Mouse (Mus musculus) heart, postnatal 4 days (tissue): ENCODE measurements around the gene Tubb1. TPM values are rescaled to one million over a fixed set of nuclear protein-coding genes. Genes with fewer than 3 reads are reported as not detected.

Source experiments
- DNase-seq: peaks from one replicate; pipeline ENCODE4 v3.0.0; 2021
- total RNA-seq, 2 experiments: library from RNA; stranded (reverse); gene quantifications; 2 replicates each; pipeline ENCODE4 v1.2.3; 2021

Tubb1 gene
- total RNA-seq, 2 experiments from 2014 or later: 1.3 to 1.7 TPM

DNA sequence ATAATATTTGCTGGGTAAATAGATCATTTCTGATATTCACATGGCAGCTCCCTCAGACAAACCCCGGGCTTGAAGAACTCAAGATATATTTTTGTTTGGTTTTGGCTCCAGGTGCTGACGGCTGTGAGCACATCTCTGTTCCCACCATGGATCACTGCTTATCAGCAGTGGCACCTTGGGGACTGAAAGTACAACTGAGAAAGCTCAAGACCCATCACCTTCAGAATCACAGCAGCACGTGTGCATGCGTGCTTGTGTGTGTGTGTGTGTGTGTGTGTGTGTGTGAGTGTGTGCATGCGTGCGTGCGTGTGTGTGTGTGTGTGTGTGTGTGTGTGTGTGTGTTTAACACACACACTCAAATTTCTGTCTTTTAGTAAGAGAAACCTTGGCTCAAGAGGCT, 6.1 kb upstream of the Tubb1 start:
- no peak for DNase-seq

GRCm38 (mm10) chr2:174445018-174445417, 5.5 kb upstream of the Tubb1 start:
- no peak for DNase-seq

DNA sequence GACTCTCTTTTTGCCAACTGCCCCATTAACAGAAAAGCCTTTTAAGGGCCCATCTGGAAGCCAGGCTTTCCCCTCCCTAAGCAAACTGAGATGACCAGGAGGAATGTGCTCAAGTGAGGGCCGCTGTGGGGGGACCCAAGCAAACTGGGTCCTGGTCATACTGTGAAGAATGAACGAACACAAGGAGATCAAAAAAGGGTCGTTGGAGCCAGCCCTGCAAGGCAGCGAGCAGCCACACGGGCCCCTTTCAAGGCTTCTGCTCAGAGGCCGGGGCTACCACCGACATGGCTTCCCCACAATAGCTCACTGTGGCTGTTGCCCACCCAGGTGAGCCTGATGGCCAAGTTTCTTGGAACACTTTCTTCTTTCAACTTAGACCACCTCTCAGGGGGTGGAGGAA, 4.0 kb upstream of the Tubb1 start:
- DNase-seq: no peak

- DNase-seq: no peak
Observed at GRCm38 (mm10) chr2:174446905-174447304, 3.6 kb upstream of the Tubb1 start.

DNA sequence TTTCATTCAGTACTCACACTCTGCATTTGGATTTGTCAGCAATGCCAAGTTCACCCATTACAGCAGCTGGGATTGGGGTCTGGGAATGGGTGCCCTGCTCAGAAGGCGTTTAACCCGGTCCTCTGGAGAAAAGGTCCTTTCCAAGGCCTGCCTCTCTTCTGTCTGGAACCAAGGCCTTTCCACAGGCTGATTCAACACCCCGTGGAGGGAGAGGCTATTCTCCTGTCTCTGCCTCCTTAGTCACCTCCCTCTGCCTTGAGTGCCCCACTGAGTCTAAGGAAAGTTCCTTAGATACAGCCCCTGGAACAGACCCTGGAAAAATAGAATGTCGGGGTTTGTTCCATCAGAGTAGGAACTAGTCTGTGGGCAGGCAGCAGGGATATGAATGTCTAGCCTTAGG, 2.1 kb upstream of the Tubb1 start:
- no peak for DNase-seq

GRCm38 (mm10) chr2:174453681-174454080, 3.2 kb downstream of the Tubb1 start:
- DNase-seq: peak; percentile 30

DNA sequence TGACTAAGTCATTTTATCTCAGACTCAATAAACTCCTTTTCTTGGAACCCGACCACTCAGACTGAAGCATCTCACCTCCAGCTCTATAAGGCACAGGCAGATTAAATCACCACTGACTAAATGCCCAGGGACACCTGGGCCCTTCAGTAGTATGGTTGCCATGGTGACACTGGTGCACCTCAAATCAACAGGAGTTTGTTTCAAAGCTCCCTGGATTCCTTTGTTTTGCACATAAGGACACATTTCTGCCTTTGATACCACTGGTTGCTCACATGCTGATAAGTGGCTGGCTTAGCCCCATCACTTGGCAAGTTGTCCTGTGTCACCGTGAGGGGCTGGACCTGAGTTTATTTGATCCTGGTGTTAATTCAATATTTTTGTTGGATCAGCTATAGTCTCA, 8.9 kb downstream of the Tubb1 start:
- DNase-seq: no peak

- no peak for DNase-seq
Observed at GRCm38 (mm10) chr2:174463370-174463769, 12.9 kb downstream of the Tubb1 start.

GRCm38 (mm10) chr2:174463789-174464523, 13.5 kb downstream of the Tubb1 start, which contains the start of gene Atp5e:
Gene Atp5e, minus strand, starts transcription at chr2:174464105.
- DNase-seq: peak; percentile 97

DNA sequence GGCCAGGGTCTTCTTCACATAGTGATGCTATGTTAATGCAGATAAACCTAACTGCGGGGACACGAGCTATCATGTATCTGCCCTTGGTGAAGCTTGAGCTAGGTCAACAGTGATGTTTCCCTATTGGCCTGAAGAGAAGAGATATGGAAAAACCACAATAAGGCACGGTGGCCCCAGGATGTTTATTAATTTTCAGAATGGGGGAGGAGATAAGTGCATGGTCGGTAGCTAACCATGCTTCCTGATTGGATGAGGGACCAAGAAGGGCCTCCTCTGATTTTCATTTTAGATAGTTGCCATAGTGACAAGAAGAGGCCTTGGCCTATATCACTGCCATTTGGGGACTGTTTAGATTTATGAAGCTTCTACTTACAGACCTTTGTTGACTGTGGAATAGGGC, 19.8 kb downstream of the Tubb1 start:
- no peak for DNase-seq

DNA sequence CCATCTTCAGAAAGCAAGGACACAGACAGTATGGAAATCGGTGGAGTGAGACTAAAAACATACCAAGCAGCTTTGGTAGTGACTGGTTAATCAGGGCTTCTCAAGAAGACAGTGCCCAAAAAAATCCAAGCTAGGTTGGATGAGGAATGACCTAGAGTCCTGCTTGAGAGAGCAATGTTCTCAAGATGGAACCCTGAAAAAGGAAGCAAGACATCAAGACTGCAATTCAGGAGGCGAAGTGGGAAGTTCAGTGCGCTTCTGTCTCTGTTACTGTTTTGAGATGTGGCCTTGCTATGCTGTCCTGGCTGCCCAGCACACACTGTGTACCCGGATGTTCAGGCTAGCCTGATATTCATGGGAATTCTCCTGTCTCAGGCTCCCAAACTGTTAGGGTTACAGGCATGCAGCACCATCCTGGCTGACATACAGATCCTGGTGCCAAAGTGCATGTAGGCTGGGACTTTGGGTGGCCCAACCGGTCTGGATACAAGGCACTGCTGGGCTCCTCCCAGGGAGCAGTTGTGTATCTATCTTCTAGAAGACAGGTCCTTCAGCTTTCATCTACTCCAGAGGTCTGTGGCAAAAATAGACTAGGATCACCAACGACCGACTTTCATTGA, 20.4 kb downstream of the Tubb1 start:
- no peak for DNase-seq

- no peak for DNase-seq
Observed at GRCm38 (mm10) chr2:174472407-174472806, 21.9 kb downstream of the Tubb1 start.

GRCm38 (mm10) chr2:174472818-174473549, 22.5 kb downstream of the Tubb1 start, which contains the start of gene Prelid3b:
Gene Prelid3b, minus strand, starts transcription at chr2:174473081.
- DNase-seq: peak; percentile 100

DNA sequence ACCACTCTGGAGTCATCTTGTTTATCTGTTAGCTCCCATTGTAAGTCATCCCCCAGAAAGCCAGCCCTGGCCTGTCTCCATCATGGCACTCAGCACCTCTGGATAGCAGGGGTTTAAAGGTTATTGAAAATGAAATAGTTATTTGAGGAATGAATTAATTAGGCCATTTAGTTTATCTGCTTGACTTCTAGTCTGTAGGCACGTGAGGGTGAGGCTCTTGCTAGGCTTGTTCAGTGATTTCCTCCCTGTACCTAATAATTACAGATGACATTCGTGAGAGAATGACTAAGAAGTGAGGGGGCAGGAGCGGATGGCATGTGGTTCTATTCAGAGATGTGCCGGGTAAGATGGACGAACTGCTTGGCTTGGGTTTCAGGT, 23.0 kb downstream of the Tubb1 start:
- DNase-seq: no peak

- DNase-seq: no peak
Observed at GRCm38 (mm10) chr2:174477543-174478319, 27.2 kb downstream of the Tubb1 start.

- DNase-seq: no peak
Observed at GRCm38 (mm10) chr2:174478746-174479145, 28.3 kb downstream of the Tubb1 start.

GRCm38 (mm10) chr2:174487005-174487404, 36.5 kb downstream of the Tubb1 start:
- DNase-seq: no peak

- no peak for DNase-seq
Observed at GRCm38 (mm10) chr2:174492858-174493257, 42.4 kb downstream of the Tubb1 start.

DNA sequence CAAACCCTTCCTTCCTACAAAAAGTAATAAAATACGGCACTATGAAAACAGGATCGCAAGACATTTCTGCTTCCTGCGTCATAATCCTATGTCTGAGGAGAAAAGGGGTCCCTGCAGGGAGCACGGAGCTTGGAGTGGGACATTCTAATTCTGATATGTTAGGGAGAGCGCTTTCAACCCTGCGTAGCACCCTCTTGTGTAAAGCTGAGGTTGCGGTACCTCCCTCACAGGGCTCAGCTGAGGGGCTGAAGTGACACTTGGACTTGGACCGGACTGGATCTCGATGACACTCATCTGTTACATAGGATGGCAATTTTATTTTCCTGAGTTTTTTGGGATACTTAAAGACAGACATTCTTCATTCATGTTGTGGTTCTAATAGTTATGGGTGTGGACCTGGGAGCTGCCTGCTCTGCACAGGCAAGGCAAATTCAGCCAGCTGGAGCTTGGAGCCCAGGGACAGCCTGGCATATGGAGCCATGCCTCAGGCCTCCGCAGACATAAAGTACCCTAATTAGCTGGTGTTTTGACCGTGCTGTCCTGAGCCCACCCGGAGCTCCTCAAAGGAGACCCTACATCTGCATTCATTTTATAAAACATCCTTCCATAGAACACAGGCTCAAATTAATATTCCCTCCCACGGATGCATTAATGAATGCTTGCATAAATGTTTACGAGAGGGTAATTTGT, 50.5 kb downstream of the Tubb1 start:
- DNase-seq: no peak

DNA sequence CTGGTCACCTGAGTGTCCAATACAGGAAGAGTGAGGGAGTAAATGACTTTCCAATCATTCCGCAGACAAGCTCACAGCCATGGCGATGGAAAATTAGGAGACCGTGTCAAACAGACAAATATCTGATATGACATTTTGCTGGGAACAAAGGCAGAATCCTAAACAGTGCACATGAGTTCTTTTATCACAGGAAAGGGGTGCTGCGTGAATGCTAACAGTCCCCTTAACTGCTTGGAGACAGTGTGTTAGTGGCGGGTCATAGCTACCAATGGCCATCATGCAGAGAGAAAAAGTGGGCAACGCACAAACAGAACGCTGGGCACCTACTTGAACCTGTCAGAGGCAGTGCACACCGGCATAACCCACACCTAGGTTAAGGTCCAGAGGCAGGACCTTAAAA, 51.0 kb downstream of the Tubb1 start:
- DNase-seq: no peak

- DNase-seq: no peak
Observed at GRCm38 (mm10) chr2:174502321-174502720, 51.8 kb downstream of the Tubb1 start.

GRCm38 (mm10) chr2:174502831-174503460, 52.5 kb downstream of the Tubb1 start:
- DNase-seq: peak; percentile 15
